13 mouse cellular contexts compared by ENCODE assay signal in the genomic region with DNA sequence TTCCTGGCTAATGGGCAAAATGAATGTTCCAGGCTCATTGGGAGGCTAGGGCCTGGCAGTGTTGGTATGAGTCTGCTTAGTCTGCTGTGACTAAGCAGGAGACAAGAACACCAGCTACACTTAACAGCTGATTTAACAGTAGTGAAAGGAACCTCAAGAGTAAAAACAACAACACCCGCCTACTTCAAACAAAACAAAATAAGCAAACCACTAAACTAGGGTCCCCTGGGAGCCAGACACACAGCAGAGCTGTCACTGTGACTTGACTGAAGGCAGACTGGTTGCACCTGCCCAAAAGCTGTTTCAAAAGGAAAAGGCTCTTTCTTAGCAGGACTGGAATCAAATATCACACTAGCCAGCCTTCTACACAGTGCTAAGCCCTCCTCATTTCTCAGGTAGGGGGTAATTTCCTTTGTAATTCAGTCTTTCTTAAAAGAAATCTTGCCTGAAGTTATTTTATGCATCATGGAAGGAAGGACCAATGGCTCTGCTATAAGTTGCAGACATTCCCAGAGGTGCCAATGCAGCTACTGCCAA.
DNase-seq lines count a peak whose midpoint lies in the region; ATAC-seq lines count a peak whose summit lies in the region.
"Had no signal": no experiment of that assay in that cellular context is flagged by ENCODE, and none has a peak within 500 bp of the region (broad histone marks: within the 10 kb centered on the region; RNA-seq: fewer than 3 reads in every experiment).

No protein-coding gene starts in this region.

- H3K27ac ChIP-seq in kidney, embryonic 16.5 days (ENCODE audit: low read length) = no peak overlapping the region
- peak overlapping the region; percentile 66; the same call in 1 of the 2 replicates for H3K27ac ChIP-seq in limb, embryonic 10.5 days
- H3K27ac ChIP-seq: embryonic facial prominence, embryonic 12.5 days; intestine, embryonic 15.5 days; liver, embryonic 13.5 days; midbrain, embryonic 12.5 days had no signal

- ATAC-seq in kidney, embryonic 16.5 days (ENCODE audit: low FRiP score, low TSS enrichment) = no peak; the same call in 1 of the 2 replicates
- ATAC-seq: intestine, embryonic 15.5 days had no signal

- no peak overlapping the region for H3K9ac ChIP-seq in kidney, embryonic 16.5 days (replicated peaks; ENCODE audit: low read length)
- H3K9ac ChIP-seq: embryonic facial prominence, embryonic 12.5 days; intestine, embryonic 15.5 days; liver, embryonic 13.5 days; midbrain, embryonic 12.5 days had no signal

- H3K4me1 ChIP-seq in kidney, embryonic 16.5 days (ENCODE audit: insufficient read depth, low read length) = peaks cover 16% of the 10 kb centered on the region
- H3K4me1 ChIP-seq in limb, embryonic 10.5 days = peaks cover 68% of the 10 kb centered on the region

- H3K9me3 ChIP-seq in kidney, embryonic 16.5 days (ENCODE audit: low read length) = no peaks in the 10 kb centered on the region
- H3K9me3 ChIP-seq in limb, embryonic 10.5 days (replicated peaks) = no peaks in the 10 kb centered on the region
- H3K9me3 ChIP-seq: embryonic facial prominence, embryonic 12.5 days; intestine, embryonic 15.5 days; liver, embryonic 13.5 days; midbrain, embryonic 12.5 days had no signal

- no peaks in the 10 kb centered on the region for H3K27me3 ChIP-seq in kidney, embryonic 16.5 days (ENCODE audit: insufficient read depth, low read length)
- H3K27me3 ChIP-seq in limb, embryonic 10.5 days (ENCODE audit: low read depth, poor library complexity, severe bottlenecking) = no peaks in the 10 kb centered on the region
- H3K27me3 ChIP-seq: embryonic facial prominence, embryonic 12.5 days; intestine, embryonic 15.5 days; liver, embryonic 13.5 days; midbrain, embryonic 12.5 days had no signal

- H3K36me3 ChIP-seq in kidney, embryonic 16.5 days (ENCODE audit: insufficient read depth, low read length) = no peaks in the 10 kb centered on the region
- no peaks in the 10 kb centered on the region for H3K36me3 ChIP-seq in limb, embryonic 10.5 days
- H3K36me3 ChIP-seq: embryonic facial prominence, embryonic 12.5 days; intestine, embryonic 15.5 days; liver, embryonic 13.5 days; midbrain, embryonic 12.5 days had no signal

- H3K4me3 ChIP-seq in kidney, embryonic 16.5 days (ENCODE audit: low read length) = no peak overlapping the region
- no peak overlapping the region for H3K4me3 ChIP-seq in limb, embryonic 10.5 days
- H3K4me3 ChIP-seq: embryonic facial prominence, embryonic 12.5 days; intestine, embryonic 15.5 days; liver, embryonic 13.5 days; midbrain, embryonic 12.5 days had no signal

- DNase-seq in embryo, embryonic 10.5 days (ENCODE audit: low spot score) = peak; percentile 43
- DNase-seq in embryo, embryonic 10 days (ENCODE audit: low spot score) = no peak
- DNase-seq in kidney, postnatal 10 days = peak; percentile 34
- DNase-seq in MN1 (ENCODE audit: low spot score) = peak; percentile 33
- no peak for DNase-seq in limb, embryonic 10.5 days (ENCODE audit: low spot score)
- no peak for DNase-seq in cerebellum, postnatal 25 days
- DNase-seq in testis, postnatal 10 days (ENCODE audit: low spot score) = no peak
- DNase-seq: liver, embryonic 13.5 days; thymus, adult 18-20 months had no signal

- WGBS in kidney, embryonic 16.5 days = 29% methylated on average over 1 of the region's 1 CpGs
- WGBS in limb, embryonic 10.5 days = 37% methylated on average over 1 of the region's 1 CpGs

- H3K4me2 ChIP-seq in kidney, embryonic 16.5 days (replicated peaks; ENCODE audit: low read depth, low read length) = no peak overlapping the region
- H3K4me2 ChIP-seq: embryonic facial prominence, embryonic 12.5 days; intestine, embryonic 15.5 days; liver, embryonic 13.5 days; midbrain, embryonic 12.5 days had no signal

Comparison
In these comparisons a context has a peak if more than half of its experiments do, and no peak if none do; other contexts are left out.
1. DNase-seq: peak in embryo, embryonic 10.5 days (single experiment), kidney, postnatal 10 days (single experiment) and MN1 (single experiment); none in embryo, embryonic 10 days (single experiment), limb, embryonic 10.5 days (single experiment), cerebellum, postnatal 25 days (0 of 2) and testis, postnatal 10 days (single experiment).